Mouse (Mus musculus) heart, postnatal 25 days (tissue): ENCODE data around the gene Csnk2b. TPM values are rescaled to one million over a fixed set of nuclear protein-coding genes. Genes with fewer than 3 reads are reported as not detected.
A peak's percentile ranks its signal among the peaks of the same experiment; 100 is the strongest.
"Not testable (repeated sequence)": the region's sequence is repeated elsewhere in the genome, so short reads cannot be mapped to it uniquely, and the experiment has no call there.

ENCODE experiments used
- DNase-seq: peaks from one replicate; pipeline ENCODE4 v3.0.0; 2022; ENCODE audit warnings: low spot score
- intact Hi-C: fragments of 180-260 bp; cut with DNase I; formaldehyde crosslinking; loops from one replicate; pipeline ENCODE4 v1.15.1; 2025
- total RNA-seq, 2 experiments: library from RNA; stranded (reverse); gene quantifications; 2 replicates each; pipeline ENCODE4 v1.2.3; 2021

Gene Csnk2b
- total RNA-seq, 2 experiments from 2014 or later: 155 to 167 TPM

GRCm38 (mm10) chr17:35125578-35125977 lies 3.7 kb upstream of the Csnk2b start:
- intact Hi-C loops: no loop called here
- DNase-seq: no peak

GRCm38 (mm10) chr17:35125081-35125480 lies 3.2 kb upstream of the Csnk2b start:
- DNase-seq: no peak
- intact Hi-C loops: no loop called here

GRCm38 (mm10) chr17:35124261-35124896 lies 2.5 kb upstream of the Csnk2b start:
- intact Hi-C loops: loop anchor here (5.0 kb wide), 2 partner anchors 38 to 113 kb away; partner anchors contain the start of genes Nfkbil1 and Prrc2a

GRCm38 (mm10) chr17:35123287-35123686 lies 1.4 kb upstream of the Csnk2b start:
- intact Hi-C loops: loop anchor here (5.0 kb wide), 2 partner anchors 39 to 114 kb away; partner anchors contain the start of genes Nfkbil1 and Prrc2a
- not testable (repeated sequence) for DNase-seq

More at GRCm38 (mm10) chr17:35124261-35124896, 2.5 kb upstream of the Csnk2b start:
- not testable (repeated sequence) for DNase-seq

- intact Hi-C loops: loop anchor here (5.0 kb wide), 2 partner anchors 41 to 116 kb away; partner anchors contain the start of genes Nfkbil1 and Prrc2a
- peak; percentile 98 for DNase-seq
Observed at GRCm38 (mm10) chr17:35121143-35121799, 582 bp downstream of the Csnk2b start, which contains the start of gene Gpank1. Gene Gpank1, plus strand, starts transcription at chr17:35121455.

GRCm38 (mm10) chr17:35120745-35121142 lies 1.1 kb downstream of the Csnk2b start:
- DNase-seq: no peak
- intact Hi-C loops: loop anchor here (5.0 kb wide), 2 partner anchors 42 to 117 kb away; partner anchors contain the start of genes Nfkbil1 and Prrc2a

- intact Hi-C loops: no loop called here
- DNase-seq: no peak
Observed at GRCm38 (mm10) chr17:35115046-35116019, 6.5 kb downstream of the Csnk2b start, which contains the start of gene Ly6g5b. Gene Ly6g5b, minus strand, starts transcription at chr17:35115428.

- intact Hi-C loops: no loop called here
- no peak for DNase-seq
Observed at GRCm38 (mm10) chr17:35111774-35112173, 10.1 kb downstream of the Csnk2b start.

GRCm38 (mm10) chr17:35108097-35108496 lies 13.8 kb downstream of the Csnk2b start, which contains the start of gene Ly6g5c:
Gene Ly6g5c, plus strand, starts transcription at chr17:35108279.
- intact Hi-C loops: no loop called here
- no peak for DNase-seq

GRCm38 (mm10) chr17:35106522-35106921 lies 15.3 kb downstream of the Csnk2b start:
- intact Hi-C loops: loop anchor here (1.0 kb wide), 1 partner anchor 85 kb away; no protein-coding TSS in a partner anchor
- no peak for DNase-seq

- DNase-seq: no peak
- intact Hi-C loops: loop anchor here (1.0 kb wide), 1 partner anchor 85 kb away; no protein-coding TSS in a partner anchor
Observed at GRCm38 (mm10) chr17:35105740-35106389, 16.0 kb downstream of the Csnk2b start.

GRCm38 (mm10) chr17:35104754-35105153 lies 17.1 kb downstream of the Csnk2b start:
- intact Hi-C loops: no loop called here
- DNase-seq: no peak

- DNase-seq: no peak
- intact Hi-C loops: no loop called here
Observed at GRCm38 (mm10) chr17:35104079-35104478, 17.8 kb downstream of the Csnk2b start.

- no peak for DNase-seq
- intact Hi-C loops: no loop called here
Observed at GRCm38 (mm10) chr17:35103221-35103690, 18.6 kb downstream of the Csnk2b start.

- no peak for DNase-seq
- intact Hi-C loops: no loop called here
Observed at GRCm38 (mm10) chr17:35102299-35102698, 19.6 kb downstream of the Csnk2b start.

GRCm38 (mm10) chr17:35101161-35101560 lies 20.7 kb downstream of the Csnk2b start:
- intact Hi-C loops: no loop called here
- no peak for DNase-seq

GRCm38 (mm10) chr17:35100196-35100765 lies 21.6 kb downstream of the Csnk2b start:
- intact Hi-C loops: no loop called here
- DNase-seq: no peak

- intact Hi-C loops: no loop called here
- DNase-seq: no peak
Observed at GRCm38 (mm10) chr17:35097164-35097655, 24.6 kb downstream of the Csnk2b start.
